Mouse (Mus musculus): ENCODE data around the gene Fam173a.
"Not testable (repeated sequence)": the region's sequence is repeated elsewhere in the genome, so short reads cannot be mapped to it uniquely, and the experiment has no call there.

Fam173a gene

DNA sequence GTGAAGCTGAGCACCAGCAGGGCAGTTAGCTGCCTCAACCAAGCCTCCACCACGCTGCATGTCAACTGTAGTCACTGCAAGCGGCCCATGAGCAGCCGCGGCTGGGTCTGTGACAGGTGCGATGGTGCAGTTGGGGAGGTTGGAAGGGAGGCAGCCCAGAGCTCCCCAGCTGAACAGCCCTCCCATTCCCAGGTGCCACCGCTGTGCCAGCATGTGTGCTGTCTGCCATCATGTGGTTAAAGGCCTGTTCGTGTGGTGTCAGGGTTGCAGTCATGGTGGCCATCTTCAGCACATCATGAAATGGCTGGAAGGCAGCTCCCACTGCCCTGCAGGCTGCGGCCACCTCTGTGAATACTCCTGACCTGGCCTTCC lies 35.5 kb upstream of the Fam173a start:
- no peak for DNase-seq

- no peak for DNase-seq
Observed at GRCm38 (mm10) chr17:25827546-25828222, 35.0 kb upstream of the Fam173a start.

GRCm38 (mm10) chr17:25827011-25827410 lies 34.3 kb upstream of the Fam173a start:
- no peak for DNase-seq

DNA sequence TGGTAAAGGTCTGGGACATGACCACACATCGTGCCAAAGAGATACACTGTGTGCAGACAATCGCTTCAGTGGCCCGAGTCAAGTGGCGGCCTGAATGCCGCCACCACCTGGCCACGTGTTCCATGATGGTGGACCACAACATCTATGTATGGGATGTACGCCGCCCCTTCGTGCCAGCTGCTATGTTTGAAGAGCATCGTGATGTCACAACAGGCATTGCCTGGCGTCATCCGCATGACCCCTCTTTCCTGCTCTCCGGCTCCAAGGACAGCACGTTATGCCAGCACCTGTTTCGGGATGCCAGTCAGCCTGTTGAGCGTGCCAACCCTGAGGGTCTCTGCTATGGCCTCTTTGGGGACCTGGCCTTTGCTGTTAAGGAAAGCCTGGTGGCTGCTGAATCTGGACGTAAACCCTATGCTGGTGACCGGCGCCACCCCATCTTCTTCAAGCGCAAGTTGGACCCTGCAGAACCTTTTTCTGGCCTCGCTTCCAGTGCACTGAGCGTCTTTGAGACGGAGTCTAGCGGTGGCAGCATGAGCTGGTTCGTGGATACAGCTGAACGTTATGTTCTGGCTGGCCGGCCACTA lies 33.4 kb upstream of the Fam173a start:
- DNase-seq, result no peak

DNA sequence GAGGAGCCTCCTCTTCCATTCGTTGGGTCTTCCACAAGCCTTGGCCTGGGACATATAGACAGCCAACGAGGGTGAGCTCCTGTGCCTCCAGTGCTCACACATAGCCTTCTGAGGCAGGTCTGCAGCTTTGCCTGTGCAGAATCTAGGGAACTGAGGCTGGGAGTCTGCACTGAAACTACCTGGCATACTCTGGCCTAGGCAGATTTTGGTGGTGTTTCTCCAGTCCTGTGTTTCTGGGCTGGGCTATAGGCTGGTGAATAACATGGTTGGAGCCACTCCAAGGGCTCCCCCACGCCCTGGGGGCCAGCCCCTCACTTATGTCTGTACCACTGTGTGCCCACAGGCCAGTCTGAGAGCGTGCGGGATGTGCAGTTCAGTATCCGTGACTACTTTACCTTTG lies 32.6 kb upstream of the Fam173a start:
- DNase-seq, result no peak

- no peak for DNase-seq
Observed at GRCm38 (mm10) chr17:25824362-25825142, 31.9 kb upstream of the Fam173a start.

DNA sequence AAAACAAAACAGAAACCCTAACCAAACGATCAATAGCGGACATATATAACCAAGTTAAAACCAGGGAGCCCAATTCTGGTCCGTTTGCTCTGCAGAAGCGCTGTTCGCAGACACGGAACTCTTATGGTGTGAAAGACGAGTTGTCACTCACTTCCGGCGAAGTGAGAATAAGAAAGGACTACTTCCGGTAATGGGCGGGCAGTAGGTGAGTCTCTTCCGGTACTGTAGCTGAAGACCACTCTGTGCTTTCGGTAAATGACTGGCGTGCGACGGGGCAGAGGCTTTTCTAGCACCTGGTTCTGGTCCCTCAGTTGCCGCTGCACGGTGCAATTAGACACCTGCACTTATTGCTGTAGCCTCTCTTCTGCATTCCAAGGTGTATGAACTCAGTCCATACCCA lies 30.8 kb upstream of the Fam173a start, which contains the start of gene Wdr24:
TSS of gene Wdr24 (plus strand) at position 176 of the 400 bp plus-strand sequence.
- DNase-seq, result peak; percentile 80

DNA sequence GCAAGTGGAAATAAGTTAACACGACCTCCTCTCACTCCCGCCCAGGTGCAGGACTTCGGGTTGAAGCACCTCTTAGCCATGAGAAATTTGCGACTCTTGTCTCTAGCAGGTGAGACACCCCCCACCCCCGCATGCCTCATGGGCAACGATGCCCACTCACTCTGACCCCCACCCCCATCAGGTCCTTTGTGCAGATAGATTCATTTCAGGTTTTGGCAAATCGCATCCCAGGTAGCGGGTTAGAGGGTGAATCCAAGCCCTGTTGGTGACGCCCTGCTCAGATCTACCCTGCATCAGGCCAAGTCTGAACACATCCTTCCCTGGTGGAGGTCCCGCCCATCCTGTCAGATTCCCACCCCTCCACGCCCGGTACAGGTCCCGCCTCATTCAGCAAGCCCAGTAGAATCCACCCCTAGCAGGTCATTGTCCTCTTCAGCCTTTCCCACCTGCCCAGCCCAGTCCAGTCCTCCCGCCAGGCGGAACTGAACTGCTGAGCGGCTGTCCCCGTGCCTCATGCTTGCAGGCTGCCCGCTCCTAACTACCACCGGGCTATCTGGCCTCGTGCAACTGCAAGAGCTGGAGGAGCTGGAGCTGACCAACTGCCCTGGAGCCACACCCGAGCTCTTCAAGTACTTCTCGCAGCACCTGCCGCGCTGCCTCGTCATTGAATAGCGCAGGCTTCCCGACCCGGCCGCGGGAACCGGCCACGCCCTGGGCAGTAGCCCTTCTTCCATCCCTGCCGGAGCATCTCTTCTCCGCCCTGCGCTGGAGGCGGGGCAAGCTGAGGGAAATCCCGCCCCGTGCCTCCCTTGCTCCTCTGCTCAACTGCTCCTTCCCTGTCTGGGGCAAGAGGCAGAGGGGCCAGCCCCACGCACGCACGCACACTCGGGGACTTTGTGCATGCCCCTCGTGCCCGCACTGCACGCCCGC lies 26.4 kb upstream of the Fam173a start:
- no peak for DNase-seq

DNA sequence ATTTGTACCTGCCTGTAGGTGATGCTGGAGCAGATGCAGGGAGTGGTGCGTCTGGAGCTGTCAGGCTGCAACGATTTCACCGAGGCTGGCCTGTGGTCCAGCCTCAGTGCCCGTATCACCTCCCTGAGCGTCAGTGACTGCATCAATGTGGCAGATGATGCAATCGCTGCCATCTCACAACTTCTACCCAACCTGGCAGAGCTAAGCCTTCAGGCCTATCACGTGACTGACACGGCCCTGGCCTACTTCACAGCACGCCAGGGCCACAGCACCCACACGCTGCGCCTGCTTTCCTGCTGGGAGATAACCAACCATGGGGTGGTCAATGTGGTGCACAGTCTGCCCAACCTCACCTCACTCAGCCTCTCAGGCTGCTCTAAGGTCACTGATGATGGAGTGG lies 25.0 kb upstream of the Fam173a start:
- DNase-seq, result no peak

GRCm38 (mm10) chr17:25813471-25813870 lies 20.8 kb upstream of the Fam173a start:
- peak; percentile 53 for DNase-seq

GRCm38 (mm10) chr17:25810890-25811289 lies 18.2 kb upstream of the Fam173a start:
- DNase-seq, result no peak

DNA sequence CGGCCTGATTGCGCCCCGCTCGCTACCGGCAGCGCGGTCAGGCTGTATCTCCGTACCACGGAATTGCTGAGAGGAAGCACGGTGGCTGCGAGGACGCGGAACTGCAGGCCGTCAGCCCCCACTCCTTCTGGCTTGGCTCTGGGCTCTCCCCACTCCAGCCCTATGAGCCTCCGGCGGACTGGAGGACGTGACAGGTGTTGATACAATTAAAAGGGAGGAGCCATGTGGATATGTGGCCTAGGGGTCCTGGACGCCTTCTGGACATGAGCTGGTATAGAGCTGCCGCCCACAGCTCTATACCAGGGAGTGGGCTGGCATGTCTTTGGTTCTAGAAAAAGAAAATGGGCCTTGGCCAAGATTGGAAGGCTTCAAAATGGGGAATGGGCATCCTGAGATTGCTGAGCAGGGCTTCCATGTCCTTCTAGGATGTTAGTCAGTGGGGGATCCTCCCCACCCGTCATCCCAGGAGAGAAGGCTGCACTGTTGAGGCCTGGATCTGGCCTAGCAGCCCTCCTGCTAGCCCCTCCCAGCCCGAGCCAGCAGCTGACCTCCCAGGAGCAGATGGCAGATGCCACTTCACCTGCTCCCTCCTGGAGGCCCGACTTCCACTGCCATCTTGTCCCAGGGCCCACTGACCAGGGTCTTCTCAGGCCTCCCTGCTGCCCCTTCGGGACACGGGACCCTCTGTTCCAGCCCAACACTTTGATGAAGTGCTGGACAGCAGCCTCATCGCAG lies 17.1 kb upstream of the Fam173a start:
- DNase-seq, result peak; percentile 76

GRCm38 (mm10) chr17:25808789-25809605 lies 16.3 kb upstream of the Fam173a start, which contains the start of gene Fbxl16:
Gene Fbxl16, plus strand, starts transcription at chr17:25809085.
- peak; percentile 95 for DNase-seq

GRCm38 (mm10) chr17:25808028-25808427 lies 15.3 kb upstream of the Fam173a start:
- DNase-seq, result no peak

DNA sequence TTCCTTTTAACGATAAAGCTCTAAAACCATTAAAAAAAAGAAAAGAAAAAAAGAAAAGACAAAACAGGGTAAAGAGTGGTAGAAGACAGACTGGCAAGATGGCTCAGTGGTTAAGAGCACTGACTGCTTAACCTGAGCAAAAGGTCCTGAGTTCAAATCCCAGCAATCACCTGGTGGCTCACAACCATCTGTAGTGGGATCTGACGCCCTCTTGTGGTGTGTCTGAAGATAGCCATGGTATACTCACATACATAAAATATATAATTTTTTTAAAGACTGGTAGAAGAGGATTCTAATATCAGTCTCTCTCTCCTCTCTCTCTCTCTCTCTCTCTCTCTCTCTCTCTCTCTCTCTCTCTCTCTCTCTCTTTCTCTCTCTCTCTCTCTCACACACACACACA lies 14.8 kb upstream of the Fam173a start:
- DNase-seq, result not testable (repeated sequence)

DNA sequence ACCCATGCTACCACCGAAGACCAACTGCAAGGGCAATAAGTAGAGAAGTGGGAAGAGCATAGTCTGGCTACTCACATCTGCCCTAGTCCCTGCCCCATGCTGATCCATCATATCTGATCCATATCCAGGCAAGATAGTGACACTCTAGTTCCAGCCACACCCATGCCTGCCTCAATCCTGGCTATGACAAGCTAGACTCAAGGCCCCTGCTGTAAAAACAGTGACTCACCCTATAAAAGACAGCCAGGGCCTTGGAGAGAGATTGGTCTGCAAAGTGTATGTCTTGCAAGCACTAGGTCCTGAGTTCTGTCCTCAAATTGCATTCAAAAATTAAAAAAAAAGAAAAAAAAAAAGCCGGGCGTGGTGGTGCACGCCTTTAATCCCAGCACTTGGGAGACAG lies 13.8 kb upstream of the Fam173a start:
- DNase-seq, result no peak

DNA sequence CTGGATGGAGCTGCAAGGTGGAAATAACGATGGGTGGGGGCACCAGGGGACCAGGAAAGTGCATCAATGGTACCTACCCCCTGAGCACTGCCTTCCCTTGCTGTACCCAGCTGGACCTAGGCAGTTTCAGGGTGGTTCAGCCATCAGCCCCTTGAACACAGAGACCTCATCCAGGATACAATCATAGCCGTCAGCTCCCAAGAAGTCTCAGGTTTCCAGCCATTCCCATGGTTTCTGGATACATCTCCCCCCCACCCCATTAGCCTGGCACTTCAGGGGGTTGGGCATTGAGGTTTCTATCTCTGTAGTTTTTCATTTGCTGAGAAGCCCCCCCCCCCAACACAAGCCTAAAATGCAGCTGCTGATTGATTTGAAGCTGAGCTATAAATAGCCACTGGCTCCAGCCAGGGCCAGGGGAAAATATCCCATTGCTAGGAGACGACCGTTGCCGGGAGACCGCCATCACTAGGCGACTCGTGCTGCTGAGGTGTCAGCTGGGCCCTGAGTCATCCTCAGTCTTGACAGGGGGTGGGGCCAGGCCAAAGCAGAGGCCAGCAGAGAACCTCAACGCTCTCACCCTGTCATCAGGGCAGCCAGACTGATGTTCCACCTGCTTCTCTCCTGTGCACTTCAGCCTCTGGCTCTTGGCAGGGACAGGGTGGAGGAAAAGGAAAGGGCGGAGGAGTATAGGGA lies 10.3 kb upstream of the Fam173a start:
- no peak for DNase-seq

DNA sequence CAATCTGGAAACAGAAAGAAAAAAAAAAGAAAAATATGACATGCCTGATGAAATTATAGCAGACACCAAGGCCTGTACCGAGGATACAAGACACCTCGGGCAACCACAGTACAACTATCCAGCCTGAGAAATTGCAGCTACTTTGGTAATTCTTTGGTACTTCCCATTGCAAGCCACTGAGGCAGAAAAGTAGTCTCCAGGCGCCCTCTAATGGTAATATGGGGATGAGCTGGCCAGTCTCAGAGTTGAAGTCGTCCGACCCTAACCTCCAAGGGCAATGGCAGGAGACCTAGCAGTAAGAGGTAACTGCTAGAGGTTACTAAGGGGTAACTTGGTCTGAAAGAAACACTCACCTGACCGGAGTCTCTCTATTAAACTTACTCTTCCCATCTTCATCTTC lies 8.3 kb upstream of the Fam173a start:
- peak; percentile 64 for DNase-seq

DNA sequence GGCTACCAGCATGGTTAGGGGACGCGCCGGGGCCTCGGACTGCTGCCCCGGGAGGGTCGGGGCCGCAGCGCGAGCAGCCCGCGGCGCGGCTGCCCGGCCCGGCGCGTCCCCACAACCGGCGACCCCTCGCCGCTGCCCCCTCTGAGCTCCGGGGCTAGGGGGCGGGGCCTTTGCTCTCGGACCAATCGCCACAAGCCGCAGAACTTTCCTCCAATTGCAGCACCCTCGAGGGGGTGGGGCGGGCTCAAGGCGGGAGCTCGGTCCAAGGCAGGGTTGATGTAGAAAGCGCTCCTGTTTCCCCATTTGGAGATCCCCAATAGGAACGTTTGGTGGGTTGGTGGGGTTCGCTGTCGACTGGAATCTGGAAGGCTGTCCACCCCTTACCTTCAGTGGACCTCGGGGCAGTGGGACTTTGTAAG lies 4.3 kb upstream of the Fam173a start, which contains the start of gene Metrn:
TSS of gene Metrn (minus strand) at position 186 of the 419 bp plus-strand sequence.
- DNase-seq, result peak; percentile 57

DNA sequence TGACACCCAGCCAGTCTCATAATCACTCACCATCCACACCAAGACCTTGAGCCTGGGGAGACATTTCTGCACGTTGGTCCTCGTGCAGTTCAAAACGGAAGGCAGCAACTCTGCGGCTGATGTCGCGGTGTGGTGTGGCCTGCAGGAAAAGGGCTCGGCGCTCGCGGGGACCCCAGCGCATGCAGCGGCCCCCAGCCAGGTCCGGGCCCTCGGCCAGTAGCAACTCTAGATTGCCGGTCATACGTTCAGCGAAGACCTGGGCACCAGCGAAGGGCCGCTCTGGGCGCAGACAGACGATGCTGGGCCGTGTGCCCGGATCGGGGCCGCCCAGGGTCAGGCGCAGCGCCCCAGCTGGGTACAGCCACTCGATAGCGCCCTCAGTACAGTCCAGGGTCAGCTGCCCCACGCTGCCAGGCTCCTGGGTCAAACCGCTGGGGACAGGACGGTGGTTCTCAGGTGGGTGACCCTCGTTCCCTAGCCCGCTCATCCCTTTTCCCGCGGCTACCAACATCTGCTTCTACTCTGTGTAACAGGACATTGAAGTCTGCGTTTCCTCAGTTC lies 3.6 kb upstream of the Fam173a start:
- DNase-seq, result no peak
